Mouse (Mus musculus) olfactory bulb, adult 2 months (tissue): ENCODE measurements around the gene Zfp148. TPM values are rescaled to one million over a fixed set of nuclear protein-coding genes. Genes with fewer than 3 reads are reported as not detected.
A peak's percentile ranks its signal among the peaks of the same experiment; 100 is the strongest.

Experiments used
- H3K27ac ChIP-seq: fragments of 200-500 bp; 2 replicates; pipeline ENCODE4 v1.5.1; 2012; ENCODE audit warnings: low read depth, low read length; ENCODE audit not compliant: insufficient read depth
- H3K4me1 ChIP-seq: fragments of 200-500 bp; 2 replicates; pipeline ENCODE4 v1.6.1; 2012; ENCODE audit warnings: low read length; ENCODE audit not compliant: control insufficient read depth, insufficient read depth
- H3K4me3 ChIP-seq: fragments of 200-500 bp; 2 replicates; pipeline ENCODE4 v1.5.1; 2012; ENCODE audit warnings: mild to moderate bottlenecking, low read depth, low read length, moderate library complexity; ENCODE audit not compliant: insufficient read depth
- CTCF ChIP-seq: fragments of 200-500 bp; IDR thresholded peaks from 2 replicates; pipeline ENCODE4 v1.5.1; 2012; ENCODE audit warnings: low read depth, mild to moderate bottlenecking, low read length, moderate library complexity; ENCODE audit not compliant: insufficient read depth
- POLR2A ChIP-seq: fragments of 200-500 bp; IDR thresholded peaks from 2 replicates; pipeline ENCODE4 v1.6.1; 2012; ENCODE audit warnings: mild to moderate bottlenecking, low read depth, low read length, moderate library complexity; ENCODE audit not compliant: insufficient read depth
- WGBS: fragments of 180-500 bp; shearing (Covaris S2); methylation state at CpG from one replicate; pipeline ENCODE4 v1.1.7; 2018; 5-methylcytosine and 5-hydroxymethylcytosine counted together
- polyA plus RNA-seq: library from polyadenylated mRNA; stranded (reverse); fragments of >200 nt; gene quantifications from 2 replicates; pipeline ENCODE4 v1.2.4, GENCODE M21; 2012; ENCODE audit warnings: low replicate concordance; ENCODE audit not compliant: missing spikeins, insufficient read depth, insufficient read length

Gene Zfp148
- polyA plus RNA-seq, 1 experiment, result 48.4 TPM

DNA sequence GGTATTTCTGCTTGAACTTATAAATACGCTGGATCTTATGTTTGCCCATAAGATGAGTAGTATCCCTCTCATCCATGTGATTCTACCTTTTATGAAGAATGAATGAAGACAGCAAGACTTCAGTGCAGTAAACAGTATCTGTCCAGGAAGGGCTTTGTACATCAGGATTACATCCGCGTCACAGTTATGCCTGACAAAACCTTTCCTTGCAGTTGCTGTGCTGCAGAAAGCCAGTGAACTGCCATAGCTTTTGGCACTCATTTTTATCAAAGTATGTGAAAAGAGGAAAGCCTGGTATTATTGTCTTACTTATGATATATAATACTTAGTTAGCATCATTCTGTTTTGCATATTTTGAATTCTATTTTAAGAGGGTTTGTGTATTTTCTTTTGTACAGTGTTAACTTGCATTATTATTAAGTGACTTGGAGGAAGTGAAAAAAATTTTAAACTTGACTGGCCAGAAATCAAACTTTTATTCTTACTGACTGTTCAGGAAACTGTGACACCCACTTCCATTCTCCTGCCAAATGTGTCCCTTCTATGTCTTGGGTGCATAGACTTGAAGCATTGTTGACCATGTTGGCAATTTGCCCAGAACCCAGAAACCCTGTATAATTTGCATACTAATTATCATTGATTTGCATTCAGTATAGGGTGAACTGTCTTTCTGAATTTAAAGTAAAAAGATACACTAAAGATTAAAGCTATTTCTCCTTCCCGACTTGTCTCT, 84.0 kb downstream of the Zfp148 start:
- H3K4me3 ChIP-seq, result no peak overlapping the region
- H3K27ac ChIP-seq, result peak overlapping the region; percentile 4; the same call in 1 of the 2 replicates

DNA sequence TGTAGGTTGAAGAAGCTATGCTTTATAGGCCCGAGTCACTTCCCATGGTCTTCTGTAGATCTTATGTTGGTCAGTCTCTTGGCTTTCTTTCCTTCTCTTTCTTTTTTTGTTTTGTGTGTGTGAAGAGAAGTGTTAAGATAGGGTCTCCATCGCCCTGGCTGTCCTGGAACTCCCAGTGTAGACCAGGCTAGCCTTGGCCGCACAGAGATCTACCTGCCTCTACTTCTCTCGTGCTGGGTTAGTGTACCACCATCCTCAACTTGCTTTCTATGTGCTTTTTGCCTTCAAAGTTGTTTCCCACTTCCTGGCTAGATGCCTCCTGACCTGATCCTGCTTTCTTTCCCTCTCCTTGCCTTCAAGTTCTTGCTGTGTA, 84.6 kb downstream of the Zfp148 start:
- Histone ChIP-seq H3K27ac (peak overlapping the region; percentile 80), H3K4me1 (peaks cover 8% of the 10 kb centered on the region)
- 35% methylated on average over 4 of the region's 4 CpGs for WGBS

More for the DNA sequence above, 84.0 kb downstream of the Zfp148 start:
- no peak for TF ChIP-seq CTCF
- no peak for TF ChIP-seq POLR2A
- peaks cover 8% of the 10 kb centered on the region for H3K4me1 ChIP-seq
- 52% methylated on average over 4 of the region's 4 CpGs for WGBS

DNA sequence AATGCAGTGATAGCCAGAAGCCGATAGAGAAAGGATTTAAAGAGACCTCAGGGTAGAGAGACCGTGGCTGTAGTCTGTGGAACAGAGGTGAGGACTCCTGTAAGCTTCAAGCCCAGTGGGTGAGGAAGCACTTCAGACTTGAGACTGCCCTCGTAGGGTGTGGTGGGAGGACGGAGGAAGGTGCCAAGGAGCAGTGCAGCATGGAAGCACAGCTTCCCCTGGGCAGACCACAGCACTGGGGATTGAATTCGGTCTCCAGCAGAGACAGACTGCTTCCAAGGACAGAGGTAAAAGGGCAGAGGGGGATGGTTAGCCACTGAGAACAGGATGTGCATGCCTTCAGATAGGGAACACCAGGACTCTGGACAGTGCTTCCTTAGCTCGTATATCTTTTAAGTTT, 86.8 kb downstream of the Zfp148 start:
- WGBS, result 71% methylated on average over 6 of the region's 6 CpGs
- Histone ChIP-seq H3K4me3 (no peak overlapping the region), H3K27ac (no peak overlapping the region), H3K4me1 (peaks cover 8% of the 10 kb centered on the region)
- TF ChIP-seq CTCF (no peak), POLR2A (no peak)

More for the DNA sequence above, 84.6 kb downstream of the Zfp148 start:
- no peak overlapping the region for H3K4me3 ChIP-seq
- TF ChIP-seq CTCF, result no peak
- no peak for TF ChIP-seq POLR2A

GRCm38 (mm10) chr16:33469973-33470372, 89.3 kb downstream of the Zfp148 start:
- TF ChIP-seq CTCF (no peak), POLR2A (no peak)
- peaks cover 8% of the 10 kb centered on the region for H3K4me1 ChIP-seq
- H3K27ac ChIP-seq, result no peak overlapping the region
- H3K4me3 ChIP-seq, result no peak overlapping the region

DNA sequence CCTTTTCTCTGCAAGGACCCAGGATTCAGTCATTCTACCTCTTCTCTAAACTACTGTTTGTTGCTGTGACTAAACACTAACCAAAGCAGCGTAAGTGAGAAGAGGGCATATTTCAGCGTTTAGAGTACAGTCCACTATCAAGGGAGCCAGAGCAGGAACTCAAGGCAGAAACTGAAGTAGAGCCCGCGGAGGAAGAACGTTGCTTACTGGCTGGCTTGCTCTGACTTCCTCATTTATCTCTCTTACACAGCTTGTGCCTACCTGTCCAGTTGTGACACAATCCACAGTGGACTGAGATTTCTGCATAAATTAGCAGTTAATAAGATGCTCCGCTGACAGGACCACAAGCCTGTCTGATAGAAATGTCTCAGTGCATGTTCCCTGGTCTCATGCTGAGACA, 93.7 kb downstream of the Zfp148 start:
- Histone ChIP-seq H3K27ac (no peak overlapping the region), H3K4me3 (no peak overlapping the region), H3K4me1 (no peaks in the 10 kb centered on the region)
- 93% methylated on average over 6 of the region's 6 CpGs for WGBS
- TF ChIP-seq POLR2A, result no peak
- TF ChIP-seq CTCF, result no peak

DNA sequence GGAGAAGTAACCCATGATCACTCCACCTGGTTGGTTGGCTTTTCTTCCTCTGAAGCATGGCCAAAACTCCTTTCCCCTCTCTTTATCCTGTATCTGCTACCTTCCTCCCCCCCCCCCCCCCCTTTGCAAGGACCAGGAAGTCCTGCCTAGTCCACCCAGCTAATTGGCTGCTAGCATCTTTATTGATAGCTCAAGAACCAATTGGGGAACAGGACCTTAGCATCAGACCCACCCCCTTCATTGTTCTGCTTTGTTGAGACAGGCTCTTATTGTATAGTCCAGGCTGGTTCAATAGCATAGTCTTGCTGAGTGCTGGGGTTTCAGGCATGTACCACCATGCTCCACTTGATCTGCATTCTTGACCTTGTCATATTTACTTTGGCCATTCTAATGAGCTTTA, 99.3 kb downstream of the Zfp148 start:
- Histone ChIP-seq H3K27ac (no peak overlapping the region), H3K4me3 (no peak overlapping the region), H3K4me1 (no peaks in the 10 kb centered on the region)
- TF ChIP-seq CTCF (no peak), POLR2A (no peak)

DNA sequence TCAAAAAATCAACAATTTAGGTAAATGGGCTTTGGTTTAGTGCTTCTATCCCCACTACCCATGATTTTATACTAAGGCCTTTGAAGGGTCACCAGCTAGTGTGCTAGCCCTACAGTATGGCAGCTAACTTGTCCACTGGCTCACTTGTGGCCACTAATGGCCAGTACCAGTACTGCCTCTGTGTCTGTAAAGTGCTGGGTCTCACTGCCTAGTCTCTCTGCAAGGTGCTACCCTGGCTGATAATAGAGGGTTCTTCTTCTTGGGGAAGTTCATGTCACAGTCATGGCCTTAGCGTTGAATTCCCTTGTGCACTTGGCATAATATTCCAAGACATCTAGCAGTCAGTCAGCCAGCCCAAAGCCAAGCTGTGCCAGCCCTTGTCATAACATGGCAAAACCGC, 100.5 kb downstream of the Zfp148 start:
- TF ChIP-seq POLR2A (no peak), CTCF (no peak)
- Histone ChIP-seq H3K4me3 (no peak overlapping the region), H3K4me1 (no peaks in the 10 kb centered on the region), H3K27ac (no peak overlapping the region)
- 97% methylated on average over 2 of the region's 2 CpGs for WGBS

- Histone ChIP-seq H3K4me3 (no peak overlapping the region), H3K4me1 (no peaks in the 10 kb centered on the region), H3K27ac (no peak overlapping the region)
- TF ChIP-seq POLR2A (no peak), CTCF (no peak)
- WGBS, result 97% methylated on average over 3 of the region's 3 CpGs
These were observed 101.7 kb downstream of the Zfp148 start for GRCm38 (mm10) chr16:33482309-33482708.

- Histone ChIP-seq H3K27ac (no peak overlapping the region), H3K4me3 (no peak overlapping the region), H3K4me1 (no peaks in the 10 kb centered on the region)
- TF ChIP-seq CTCF (no peak), POLR2A (no peak)
- 45% methylated on average over 4 of the region's 4 CpGs for WGBS
These were observed 107.1 kb downstream of the Zfp148 start for GRCm38 (mm10) chr16:33487709-33488108.
